Mouse (Mus musculus) embryo, embryonic 11 days (tissue): Measurements from ENCODE around the gene Ibtk.

Experiments
- DNase-seq: peaks from one replicate; pipeline ENCODE4 v3.0.0-alpha.2; 2015

The Ibtk gene

DNA sequence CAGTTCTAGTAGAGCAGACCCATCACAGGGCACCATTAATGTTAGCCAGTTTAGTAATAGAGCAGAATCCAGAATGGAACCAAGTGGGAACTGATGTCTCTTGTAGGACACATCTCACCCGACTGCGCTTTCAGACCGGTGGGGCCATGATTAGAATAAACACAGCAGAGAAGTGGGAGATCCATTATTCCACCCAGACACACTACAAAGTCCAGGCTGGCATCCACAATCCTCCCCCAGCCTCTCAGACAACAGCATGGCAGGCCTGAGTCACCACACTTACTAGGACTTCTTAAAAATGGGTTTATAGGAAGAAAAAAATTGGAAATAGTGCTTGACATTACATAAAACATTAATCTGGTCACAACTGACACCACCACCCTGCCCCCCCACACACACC is 53.5 kb downstream of the Ibtk start:
- no peak for DNase-seq

DNA sequence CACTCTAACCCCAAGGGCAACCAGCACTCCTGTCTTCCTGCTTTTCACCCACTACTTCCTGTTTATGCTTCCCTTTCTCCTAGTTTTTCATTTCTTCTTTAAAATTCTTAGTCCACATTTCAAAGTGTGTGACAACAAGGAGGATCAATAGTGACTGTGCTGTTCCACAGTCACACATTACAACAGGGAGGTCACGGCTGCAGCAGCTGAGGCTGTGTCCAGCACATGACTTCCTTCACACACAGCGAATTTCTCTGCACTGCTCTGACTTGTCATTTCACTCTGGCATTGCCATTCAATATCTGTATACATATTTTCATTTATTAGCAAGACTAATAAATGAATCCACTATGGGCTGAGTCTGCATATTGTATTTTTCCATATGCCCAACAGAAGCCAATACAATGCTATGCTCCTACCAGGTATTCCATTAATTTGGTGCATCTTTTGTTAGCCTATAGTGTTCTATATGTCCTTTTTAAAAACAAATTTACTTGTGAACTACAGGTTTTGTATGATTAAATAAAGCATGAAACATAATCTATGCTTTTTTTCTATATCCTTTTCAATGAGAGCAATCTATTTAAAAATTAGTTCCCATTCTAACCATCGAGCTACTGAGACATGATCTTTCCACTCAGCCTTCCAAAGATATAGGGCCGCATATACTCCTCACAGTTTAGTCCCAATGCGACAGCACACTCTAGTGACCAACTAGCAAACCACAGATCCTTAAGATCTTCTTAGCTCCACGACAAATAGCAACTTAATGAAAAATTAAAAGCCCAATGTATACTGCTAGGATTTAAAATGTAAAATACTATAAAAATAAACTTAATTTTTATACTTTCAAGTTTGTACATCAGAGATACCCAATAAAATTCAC is 55.7 kb downstream of the Ibtk start:
- DNase-seq: peak; percentile 34

DNA sequence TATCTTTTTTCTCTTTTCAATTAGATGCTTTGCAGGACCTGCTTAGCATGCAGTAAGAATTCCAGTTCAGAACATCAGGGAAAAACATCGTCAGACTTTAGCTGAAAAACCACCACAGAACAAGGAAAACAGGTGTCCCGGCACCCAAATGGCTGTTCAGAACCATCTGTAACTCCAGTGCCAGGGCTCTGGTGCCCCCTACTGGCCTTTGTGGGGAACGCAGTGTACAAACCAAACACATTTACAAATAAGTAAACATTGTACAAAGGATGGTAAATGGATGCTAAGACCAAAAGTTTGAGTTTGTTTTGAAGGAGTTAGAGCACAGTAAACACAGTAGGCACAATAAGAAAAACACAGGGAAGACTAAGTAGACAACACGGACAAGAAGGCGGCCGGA is 64.1 kb downstream of the Ibtk start:
- no peak for DNase-seq

DNA sequence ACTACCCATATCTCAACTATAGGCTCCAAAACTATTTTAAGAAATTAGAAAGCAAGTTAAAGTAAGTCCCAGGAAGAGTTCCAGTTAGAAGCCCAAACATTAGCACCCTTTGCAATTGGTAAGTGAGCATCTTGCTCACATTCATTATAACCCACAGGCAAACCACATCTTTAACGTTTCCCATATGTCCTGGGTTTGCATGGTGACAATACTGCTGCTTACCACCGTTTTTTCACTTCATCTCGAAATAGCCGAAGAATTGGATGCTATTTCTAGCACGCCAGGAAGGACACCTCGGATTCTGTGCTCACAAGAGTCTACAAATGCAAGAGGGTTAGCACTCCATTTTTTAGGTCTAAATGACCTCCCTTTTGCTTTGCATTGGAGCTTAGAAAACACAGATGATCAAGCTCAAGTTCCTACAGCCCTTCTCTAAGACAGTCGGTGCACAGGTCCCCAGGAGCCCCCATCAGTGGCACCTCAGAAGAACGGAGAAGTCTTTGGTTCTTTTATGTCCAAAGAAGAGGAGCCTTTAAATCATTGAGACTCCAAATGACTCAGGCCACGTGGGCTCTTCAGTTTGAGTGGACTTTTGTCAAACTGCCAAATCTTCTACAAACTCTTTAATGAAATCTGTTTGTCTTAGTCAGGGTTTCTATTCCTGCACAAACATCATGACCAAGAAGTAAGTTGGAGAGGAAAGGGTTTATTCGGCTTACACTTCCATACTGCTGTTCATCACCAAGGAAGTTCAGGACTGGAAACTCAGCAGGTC is 73.8 kb downstream of the Ibtk start:
- no peak for DNase-seq

DNA sequence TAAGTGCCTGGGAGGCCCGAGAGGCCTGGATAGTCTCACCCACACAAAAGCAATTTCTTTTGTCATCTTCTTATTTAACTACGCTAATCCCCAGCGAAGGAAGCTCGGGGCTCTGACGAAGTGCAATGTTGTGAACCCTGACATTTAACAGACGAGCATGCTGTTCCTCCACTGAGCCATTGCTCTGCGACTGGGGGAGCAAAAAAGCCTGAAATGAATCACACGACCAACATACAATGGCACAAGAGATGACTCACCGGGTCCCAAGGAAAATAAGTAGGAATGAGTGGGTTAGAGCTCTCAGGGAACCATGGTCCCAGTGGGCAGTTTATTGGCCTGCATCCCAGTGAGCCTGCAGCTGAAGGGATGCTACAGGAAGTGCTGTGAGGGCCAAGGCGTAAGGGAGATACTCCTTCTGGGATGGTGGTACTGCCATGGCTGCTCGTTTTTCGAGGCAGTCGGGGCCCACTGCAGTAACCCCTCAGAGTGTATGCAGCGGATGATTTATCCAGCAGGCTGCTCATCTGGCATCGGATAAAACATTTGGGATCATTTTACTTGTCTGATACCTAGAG is 75.1 kb downstream of the Ibtk start:
- peak; percentile 11 for DNase-seq

DNA sequence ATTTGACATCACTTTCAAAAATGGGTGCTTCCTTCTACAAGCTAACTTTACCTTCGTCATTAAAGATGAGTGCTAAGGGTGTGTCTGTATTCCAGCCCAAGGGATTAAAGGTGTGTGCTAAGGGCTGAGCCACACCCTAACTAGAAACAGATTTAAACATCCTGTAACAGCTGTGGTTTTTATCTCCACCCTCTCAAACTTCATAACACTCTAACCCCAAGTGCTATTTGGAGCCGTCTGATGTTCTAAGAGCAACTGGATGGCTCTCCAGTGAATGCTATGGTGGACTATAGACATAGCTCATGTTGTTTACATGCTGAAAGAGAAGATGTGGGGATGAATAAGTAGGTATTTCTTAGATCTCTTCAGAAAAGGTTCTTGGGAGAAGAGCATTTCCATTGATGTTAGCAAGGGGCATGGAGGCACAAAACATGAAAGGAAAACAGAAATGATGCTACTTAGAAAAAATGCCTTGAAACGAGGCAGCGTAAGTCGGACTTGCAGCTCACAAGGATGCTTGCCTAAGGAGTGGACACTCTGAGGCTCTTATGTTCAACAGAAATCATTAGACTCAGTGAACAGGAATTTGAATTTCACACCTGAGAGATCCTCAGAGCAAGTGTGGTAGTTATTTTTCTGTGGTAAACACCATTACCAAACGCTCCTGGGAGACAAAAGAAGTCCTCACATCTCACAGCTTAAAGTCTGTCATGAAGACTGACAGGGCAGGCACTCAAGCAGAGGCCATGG is 77.4 kb downstream of the Ibtk start:
- DNase-seq: no peak

DNA sequence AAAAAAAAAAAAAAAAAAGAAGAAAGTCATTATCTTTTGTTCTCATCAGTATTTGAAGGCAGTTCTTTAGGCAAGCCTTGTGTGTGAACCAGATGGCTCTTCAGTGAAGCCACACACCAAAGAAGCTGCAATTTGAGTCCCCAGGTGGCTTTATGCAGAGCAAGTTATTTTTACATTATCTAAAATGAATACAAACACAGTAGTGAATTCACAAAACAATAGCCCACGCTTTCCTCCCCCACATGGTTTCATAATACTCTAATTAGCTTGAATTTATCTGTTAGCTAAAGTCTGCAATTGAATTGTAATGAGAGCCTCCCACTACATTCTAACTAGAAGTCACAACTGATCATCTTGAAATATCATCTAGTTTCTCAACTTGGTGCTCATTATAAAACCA is 84.8 kb downstream of the Ibtk start:
- no peak for DNase-seq

DNA sequence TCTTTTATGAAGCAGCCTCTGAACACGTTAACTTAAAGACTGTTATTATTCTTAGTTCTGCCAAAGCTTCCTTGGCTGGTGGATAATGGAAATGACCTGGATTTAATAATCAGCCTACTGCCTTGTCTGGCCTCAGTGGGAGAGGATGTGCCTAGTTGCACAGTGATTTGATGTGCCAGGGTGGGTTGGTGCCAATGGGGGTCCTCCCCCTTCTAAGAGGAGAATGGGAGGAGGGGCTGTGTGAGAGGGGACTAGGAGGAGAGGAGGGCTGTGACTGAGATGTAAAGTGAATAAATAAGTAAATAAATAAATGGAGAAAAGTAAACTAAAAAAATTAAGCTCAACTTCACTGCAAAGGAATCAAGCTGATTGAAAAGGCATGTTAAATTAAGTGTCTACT is 85.3 kb downstream of the Ibtk start:
- DNase-seq: no peak

DNA sequence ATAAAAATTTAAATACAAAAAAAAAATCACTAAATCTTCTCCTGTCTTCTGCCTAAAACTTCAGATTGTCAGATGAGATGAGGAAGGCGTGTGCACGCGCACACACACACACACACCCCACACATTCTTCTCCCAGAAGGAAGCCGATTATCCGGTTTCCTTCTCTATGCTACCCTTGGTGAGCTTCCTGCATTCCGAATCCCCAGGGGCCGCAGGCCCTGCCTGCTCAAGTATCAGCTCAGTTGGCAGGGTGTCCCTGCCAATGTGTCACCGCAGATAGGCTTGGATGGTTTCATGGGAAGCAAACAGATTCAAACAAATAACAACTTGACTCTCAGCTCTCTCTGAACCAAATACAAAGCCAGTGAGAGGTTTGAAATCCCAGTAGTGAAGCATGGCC is 86.0 kb downstream of the Ibtk start:
- DNase-seq: no peak

DNA sequence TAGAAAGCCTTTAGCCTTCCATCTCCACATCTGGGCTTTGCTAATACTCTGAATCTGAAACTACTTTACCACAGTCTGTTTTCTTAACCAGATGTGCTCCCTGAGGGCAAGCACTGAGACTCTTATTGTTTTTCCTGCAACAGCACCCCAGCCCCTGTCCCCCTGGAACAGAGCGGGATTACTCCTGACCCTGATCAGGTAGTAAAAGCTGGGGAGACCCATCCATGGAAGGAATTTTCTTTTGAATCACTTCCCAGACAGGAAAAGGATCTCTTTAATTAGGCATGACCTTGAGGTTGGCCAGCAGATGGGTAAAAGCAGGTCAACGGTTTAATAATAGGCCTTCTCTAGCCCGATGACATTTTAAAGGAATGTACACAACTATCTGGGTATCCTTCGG is 95.7 kb downstream of the Ibtk start:
- no peak for DNase-seq

DNA sequence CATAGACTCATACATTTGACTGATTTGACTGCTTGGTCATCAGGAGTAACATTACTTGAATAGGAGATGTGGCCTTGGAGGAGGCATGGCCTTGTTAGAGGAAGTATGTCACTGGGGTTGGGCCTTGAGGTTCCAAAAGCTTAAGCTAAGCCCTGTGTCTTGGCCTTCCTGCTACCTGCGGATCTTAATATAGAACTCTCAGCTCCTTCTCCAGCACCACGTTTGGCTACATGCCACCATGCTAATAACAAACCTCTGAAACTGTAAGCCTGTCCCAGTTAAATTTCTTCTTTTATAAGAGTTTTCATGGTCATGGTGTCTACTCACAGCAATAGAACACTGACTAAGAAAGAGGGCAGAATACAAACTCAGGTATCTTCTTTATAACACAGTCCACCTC is 110.9 kb downstream of the Ibtk start:
- no peak for DNase-seq
